Mouse (Mus musculus) liver, embryonic 14.5 days (tissue): ENCODE results near the gene Cd83.

Experiments
- CTCF ChIP-seq: IDR thresholded peaks from 2 replicates; pipeline ENCODE4 v1.5.1; 2016; ENCODE audit warnings: antibody characterized with exemption, low read depth, control low read depth
- EP300 ChIP-seq: IDR thresholded peaks from 2 replicates; pipeline ENCODE4 v1.6.1; 2016; ENCODE audit warnings: antibody characterized with exemption, low read depth

DNA sequence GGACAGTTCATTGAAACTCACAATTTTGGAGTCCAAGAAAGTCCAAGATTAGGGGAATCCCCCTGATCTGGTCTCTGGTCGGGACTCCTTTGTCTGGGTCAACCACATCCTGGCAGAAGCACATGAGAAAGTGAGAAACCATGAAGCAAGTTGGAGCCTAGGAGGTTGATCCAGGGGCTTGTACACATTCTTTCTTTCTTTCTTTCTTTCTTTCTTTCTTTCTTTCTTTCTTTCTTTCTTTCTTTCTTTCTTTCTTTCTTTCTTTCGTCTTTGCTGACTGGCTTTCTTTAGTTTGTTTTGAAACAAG is 9.2 kb upstream of the Cd83 start:
- TF ChIP-seq CTCF (no peak), EP300 (no peak)
